Mouse (Mus musculus): ENCODE data around the gene Fam173b. TPM values are rescaled to one million over a fixed set of nuclear protein-coding genes. Genes with fewer than 3 reads are reported as not detected.
"Not testable (repeated sequence)": the region's sequence is repeated elsewhere in the genome, so short reads cannot be mapped to it uniquely, and the experiment has no call there.

Fam173b gene
- total RNA-seq, 2 experiments from 2014 or later: 13.9 to 17.7 TPM

DNA sequence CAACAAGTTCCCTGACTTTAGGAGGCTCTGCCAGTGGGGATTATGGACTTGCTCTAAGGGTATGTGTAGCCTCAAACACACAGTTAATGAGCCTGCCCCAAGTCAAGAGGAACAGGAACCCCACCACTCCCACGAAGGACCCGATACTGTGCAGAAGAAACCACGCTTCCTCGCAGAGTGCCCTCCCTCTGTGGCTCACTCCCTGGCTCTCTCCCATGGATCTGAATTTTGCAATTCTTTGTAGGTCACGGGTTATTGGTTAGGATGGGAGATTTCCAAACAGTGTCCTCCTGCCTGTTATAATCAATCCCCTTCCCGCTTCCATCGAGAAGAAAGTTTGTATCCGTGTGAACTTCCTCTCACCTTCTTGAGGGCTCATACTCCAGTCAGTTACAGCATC lies 30.7 kb upstream of the Fam173b start:
- no peak overlapping the region for H3K4me3 ChIP-seq
- TF ChIP-seq CTCF (IDR thresholded peaks at IDR 0.05): no peak
- intact Hi-C loops (cut with DNase I): no loop called here
- no peak for DNase-seq
- H3K27ac ChIP-seq: peak overlapping the region; percentile 91; the same call in 1 of the 2 replicates

DNA sequence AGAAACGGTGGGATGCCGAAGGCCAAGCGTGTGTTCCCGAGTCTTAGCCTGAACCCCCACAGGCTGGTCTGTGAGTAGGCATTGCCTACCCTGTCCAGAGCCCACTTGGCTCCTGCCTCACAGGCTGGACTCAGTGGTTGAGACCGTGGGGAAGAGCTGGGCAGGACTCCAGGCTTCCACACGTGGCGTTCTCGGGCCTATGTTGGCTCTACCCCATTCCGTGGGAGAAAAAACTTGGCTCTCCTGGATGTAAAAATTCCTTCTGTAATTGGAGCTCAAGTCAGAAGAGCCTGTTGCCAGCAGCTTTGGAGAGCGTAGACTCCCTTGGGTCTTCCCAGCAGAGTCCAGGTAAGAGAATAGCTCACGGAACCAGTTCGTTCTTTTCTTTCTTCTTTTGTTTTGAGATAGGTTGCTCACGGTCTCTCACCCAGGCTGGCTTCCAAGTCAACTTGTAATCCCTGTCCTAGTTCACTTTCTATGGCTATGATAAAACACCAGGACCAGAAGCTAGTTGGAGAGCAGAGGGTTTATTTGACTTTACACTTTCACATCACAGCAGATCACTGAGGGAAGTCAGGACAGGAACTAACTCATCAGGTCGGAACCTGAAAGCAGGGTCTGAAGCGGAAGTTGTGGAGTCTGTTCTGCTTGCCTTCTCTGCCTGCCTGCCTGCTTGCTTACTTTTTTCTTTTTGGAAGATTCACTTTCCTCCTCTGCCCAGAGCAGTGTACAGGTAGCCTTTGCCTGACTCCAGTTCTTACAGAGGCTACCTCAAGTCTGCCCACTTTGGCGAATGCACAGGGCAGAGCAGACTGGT lies 29.5 kb upstream of the Fam173b start:
- peak overlapping the region; percentile 91 for H3K27ac ChIP-seq
- intact Hi-C loops (cut with DNase I): no loop called here
- peak; percentile 62 for DNase-seq
- no peak for TF ChIP-seq CTCF (IDR thresholded peaks at IDR 0.05)
- H3K4me3 ChIP-seq: peak overlapping the region; percentile 46

DNA sequence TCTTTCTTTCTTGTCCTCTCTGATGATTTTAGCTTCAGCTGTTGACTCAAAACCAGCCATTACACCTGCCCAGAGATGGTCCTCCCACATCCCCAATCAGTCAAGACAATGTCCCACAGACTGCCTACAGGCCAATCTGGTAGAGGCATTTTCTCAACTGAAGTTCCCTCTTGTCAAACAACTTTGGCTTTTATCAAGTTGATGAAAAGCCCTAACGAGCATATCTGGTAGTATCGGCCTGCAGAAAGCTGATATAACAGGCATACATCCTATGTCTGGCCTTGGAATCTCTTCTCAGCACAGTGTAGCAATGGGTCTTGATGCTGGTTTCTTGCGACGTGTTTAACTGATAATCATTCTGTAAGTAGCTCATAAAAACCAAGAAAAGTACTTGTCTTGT lies 28.4 kb upstream of the Fam173b start:
- DNase-seq: no peak
- Histone ChIP-seq H3K27ac (no peak overlapping the region), H3K4me3 (no peak overlapping the region)
- intact Hi-C loops (cut with DNase I): no loop called here
- TF ChIP-seq CTCF (IDR thresholded peaks at IDR 0.05): no peak

DNA sequence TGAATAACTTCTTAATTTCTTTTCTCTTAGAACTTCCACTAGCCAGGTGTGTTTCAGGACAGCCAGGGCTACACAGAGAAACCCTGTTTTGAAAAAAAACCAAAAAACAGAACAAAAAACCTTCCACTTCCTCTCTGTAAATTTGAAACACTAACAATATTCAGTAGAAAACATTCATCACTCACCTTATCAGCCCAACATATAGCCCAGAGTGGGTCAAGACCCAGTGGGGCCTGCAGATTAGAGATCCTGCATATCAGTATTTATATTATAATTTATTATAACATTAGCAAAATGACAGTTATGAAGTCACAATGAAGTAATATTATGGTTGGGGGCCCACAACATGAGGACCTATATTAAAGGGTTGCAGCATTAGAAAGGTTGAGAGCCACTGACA lies 28.0 kb upstream of the Fam173b start:
- H3K4me3 ChIP-seq: no peak overlapping the region
- intact Hi-C loops (cut with DNase I): no loop called here
- DNase-seq: no peak
- no peak overlapping the region for H3K27ac ChIP-seq
- no peak for TF ChIP-seq CTCF (IDR thresholded peaks at IDR 0.05)

DNA sequence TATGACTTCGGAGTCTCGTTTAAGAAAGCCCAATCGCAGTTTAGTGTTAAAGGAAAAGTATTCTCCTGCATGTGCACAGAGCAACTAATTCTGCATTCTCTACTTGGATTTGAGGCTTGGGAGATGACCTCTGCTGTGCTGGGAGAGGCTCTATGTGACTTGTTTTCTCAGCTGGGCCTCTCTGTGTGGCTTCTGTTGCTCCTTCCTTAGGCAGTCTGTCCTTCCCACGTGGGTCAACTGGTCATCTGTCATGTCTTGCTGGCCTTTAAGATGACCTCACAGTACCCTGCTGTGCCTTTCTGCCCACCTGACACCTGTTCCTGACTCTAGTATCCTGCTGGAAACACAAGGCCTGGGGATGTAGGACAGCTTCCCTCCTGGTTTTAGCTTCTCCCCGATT lies 25.6 kb upstream of the Fam173b start:
- no peak for DNase-seq
- Histone ChIP-seq H3K4me3 (no peak overlapping the region), H3K27ac (no peak overlapping the region)
- intact Hi-C loops (cut with DNase I): no loop called here
- no peak for TF ChIP-seq CTCF (IDR thresholded peaks at IDR 0.05)

DNA sequence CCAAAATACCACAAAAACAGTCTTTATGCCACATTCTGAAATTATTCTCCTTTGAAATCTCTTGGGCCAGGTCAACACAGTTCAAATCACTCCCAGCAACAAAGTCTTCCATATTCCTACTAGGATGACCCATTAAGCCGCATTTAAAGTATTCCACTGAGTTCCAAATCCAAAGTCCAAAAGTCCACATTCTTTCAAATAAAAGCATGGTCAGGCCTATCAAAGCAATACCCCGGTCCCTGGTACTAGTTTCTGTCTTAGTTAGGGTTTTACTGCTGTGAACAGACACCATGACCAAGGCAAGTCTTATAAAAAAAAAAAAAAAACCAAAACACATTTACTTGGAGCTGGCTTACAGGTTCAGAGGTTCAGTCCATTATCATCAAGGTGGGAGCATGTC lies 20.6 kb upstream of the Fam173b start:
- H3K27ac ChIP-seq; H3K4me3 ChIP-seq; intact Hi-C loops (cut with DNase I); DNase-seq: not testable (repeated sequence)

DNA sequence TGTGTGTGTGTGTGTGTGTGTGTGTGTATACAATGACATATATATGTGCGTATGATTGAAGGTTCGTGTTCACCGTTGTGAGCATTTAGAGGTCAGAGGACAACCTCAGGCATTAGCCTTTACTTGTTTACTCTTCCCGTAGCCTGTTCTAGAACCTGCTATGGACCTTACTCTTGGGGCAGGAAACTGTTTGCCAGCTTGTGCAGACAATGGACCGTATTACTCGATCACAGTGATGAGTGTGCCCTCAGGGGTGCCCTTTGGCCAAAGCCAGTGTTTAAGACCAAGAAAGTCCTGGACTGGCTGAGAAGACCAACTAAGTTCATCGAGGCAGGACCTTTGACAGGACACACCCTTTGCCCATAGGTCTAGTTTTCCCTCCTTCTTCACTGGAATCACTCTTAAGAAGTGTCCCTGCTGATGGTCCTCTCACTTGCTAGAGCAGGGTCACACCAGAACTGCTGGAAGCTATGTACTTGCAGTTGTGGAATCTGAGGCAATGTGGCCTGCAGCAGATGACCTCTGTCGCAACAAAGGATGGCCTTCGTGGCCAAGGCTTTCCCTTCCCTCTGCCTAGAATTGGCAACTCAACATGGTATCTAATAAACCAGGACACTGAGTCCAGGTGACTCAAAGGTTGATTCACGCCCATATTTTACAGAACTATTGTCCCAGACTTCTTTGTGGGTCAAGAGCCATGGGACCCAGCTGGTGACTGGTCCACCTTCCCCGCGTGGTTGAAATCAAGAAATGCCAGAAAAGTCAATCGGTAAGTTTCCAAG lies 18.2 kb upstream of the Fam173b start:
- Histone ChIP-seq H3K27ac (no peak overlapping the region), H3K4me3 (no peak overlapping the region)
- no peak for TF ChIP-seq CTCF (IDR thresholded peaks at IDR 0.05)
- intact Hi-C loops (cut with DNase I): no loop called here
- no peak for DNase-seq

DNA sequence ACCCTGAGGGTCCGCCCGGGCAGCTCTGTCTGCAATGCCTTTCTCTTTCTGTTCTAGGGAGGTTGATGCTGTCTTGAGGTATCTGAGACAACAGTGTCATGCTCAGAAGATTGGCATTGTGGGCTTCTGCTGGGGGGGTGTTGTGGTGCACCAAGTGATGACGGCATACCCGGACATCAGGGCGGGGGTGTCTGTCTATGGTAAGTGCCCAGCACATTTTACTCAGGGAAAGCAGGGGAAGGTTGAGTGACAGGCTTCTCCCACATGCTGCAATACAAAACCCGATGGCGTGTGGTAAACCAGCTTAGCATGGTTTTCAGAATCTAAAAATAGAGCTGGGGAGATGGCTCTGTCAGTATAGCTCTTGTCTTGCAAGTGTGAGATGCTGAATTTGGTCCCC lies 16.4 kb upstream of the Fam173b start:
- intact Hi-C loops (cut with DNase I): loop anchor here (5.0 kb wide), 1 partner anchor 53 kb away; the partner anchor contains the start of gene March6

DNA sequence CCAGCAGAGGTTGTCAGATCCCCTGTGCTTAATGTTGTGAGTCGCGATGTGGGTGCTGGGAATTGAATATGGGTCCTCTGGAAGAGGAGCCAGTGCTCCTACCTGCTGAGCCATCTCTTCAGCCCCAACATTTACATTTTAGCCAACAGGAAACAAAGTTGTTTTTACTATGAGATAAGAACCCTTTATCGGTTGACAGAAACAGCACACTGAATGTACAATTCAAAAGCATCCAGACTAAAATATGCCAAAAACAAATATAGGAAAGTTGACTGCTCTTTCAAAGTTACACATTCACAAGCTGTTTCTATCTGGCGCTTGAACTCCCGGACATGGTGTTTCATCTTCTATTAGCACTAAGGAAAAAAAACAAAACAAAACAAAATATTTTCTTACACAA lies 15.6 kb upstream of the Fam173b start:
- no peak for DNase-seq
- no peak for TF ChIP-seq CTCF (IDR thresholded peaks at IDR 0.05)
- Histone ChIP-seq H3K4me3 (no peak overlapping the region), H3K27ac (peak overlapping the region; percentile 67; the same call in 1 of the 2 replicates)
- intact Hi-C loops (cut with DNase I): loop anchor here (1.0 to 5.0 kb wide), 3 partner anchors 54 to 271 kb away; partner anchors contain the start of gene March6

More for the DNA sequence above, 16.4 kb upstream of the Fam173b start:
- no peak for TF ChIP-seq CTCF (IDR thresholded peaks at IDR 0.05)
- H3K27ac ChIP-seq: peak overlapping the region; percentile 67
- H3K4me3 ChIP-seq: no peak overlapping the region
- peak; percentile 48 for DNase-seq

DNA sequence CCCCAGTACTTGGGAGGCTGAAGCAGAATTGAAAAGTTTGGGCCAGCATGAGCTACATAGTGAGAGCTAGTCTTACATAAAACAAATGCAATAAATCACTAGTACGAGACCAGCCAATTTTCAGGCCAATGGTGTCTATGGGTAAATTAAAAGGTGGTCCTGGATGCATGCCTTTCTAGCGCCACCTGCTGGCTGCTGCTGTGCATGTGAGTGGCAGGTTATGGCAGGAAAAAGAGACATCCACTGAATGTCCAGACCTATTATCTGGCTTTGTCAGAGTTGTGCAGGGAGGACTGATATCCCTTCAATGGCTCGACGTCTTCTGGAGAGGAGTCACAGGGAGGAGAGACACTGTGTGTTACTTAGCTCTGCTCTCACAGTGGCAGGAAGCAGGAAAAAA lies 15.1 kb upstream of the Fam173b start:
- H3K4me3 ChIP-seq: no peak overlapping the region
- H3K27ac ChIP-seq: peak overlapping the region; percentile 67; the same call in 1 of the 2 replicates
- intact Hi-C loops (cut with DNase I): loop anchor here (1.0 to 5.0 kb wide), 3 partner anchors 54 to 272 kb away; partner anchors contain the start of gene March6
- peak; percentile 88 for DNase-seq
- TF ChIP-seq CTCF (IDR thresholded peaks at IDR 0.05): peak; percentile 100; the same call in 1 of the 2 replicates

DNA sequence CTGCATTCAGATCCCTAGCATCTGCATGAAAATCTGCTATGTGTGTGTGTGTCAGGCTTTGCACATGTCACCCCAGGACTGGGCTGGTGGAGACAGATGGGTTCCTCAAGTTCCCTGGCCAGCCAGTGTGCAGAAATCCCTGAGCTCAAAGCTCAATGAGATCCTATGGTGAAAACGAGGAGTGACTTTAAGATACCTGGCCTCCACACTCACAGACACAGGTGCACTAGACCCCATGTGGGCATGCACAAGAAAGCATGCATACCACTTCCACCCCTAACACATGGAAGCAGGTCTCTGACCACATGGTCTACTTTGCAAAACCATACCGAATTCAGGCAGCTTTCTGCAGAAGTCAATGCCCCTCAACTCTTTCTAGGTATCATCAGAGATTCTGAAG lies 13.9 kb upstream of the Fam173b start:
- DNase-seq: no peak
- intact Hi-C loops (cut with DNase I): loop anchor here (2.0 to 5.0 kb wide), 2 partner anchors 55 to 273 kb away; partner anchors contain the start of gene March6
- no peak overlapping the region for H3K27ac ChIP-seq
- TF ChIP-seq CTCF (IDR thresholded peaks at IDR 0.05): no peak
- H3K4me3 ChIP-seq: no peak overlapping the region

DNA sequence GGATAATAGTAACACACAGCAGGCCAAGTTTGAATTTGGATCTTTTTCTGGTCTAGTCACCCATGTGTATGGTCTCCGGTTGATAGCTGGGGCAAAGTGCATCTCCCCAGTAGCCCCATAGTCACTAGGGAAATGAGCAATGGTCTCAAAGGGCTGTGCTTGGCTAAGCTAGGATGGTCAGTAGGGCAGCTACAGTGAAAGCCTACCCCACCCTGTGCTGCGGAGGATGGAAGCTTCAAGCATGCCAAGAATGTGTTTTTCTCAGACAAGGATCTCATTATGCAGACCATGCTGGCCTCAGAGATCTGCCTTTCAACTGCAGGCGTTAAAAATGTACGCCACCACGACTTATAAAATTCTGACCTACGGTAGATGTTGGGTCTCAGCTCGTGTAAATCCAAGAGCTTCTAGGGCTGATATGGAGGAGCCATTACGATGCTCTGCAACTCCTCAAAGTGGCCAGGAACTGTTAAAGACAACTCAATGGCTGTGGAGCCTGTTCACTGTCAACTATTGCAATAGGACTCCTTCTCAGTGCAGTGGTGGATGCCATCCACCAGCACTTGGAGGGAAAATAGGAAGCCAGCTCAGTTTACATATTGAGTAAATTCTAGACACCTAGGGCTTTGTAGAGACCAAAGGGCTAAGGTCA lies 12.5 kb upstream of the Fam173b start:
- Histone ChIP-seq H3K4me3 (no peak overlapping the region), H3K27ac (peak overlapping the region; percentile 70)
- TF ChIP-seq CTCF (IDR thresholded peaks at IDR 0.05): no peak
- no peak for DNase-seq
- intact Hi-C loops (cut with DNase I): loop anchor here (5.0 kb wide), 1 partner anchor 57 kb away; the partner anchor contains the start of gene March6

All from gastrocnemius, adult 2 months (tissue).